Mouse (Mus musculus): Measurements from ENCODE around the gene St13. TPM values are rescaled to one million over a fixed set of nuclear protein-coding genes. Genes with fewer than 3 reads are reported as not detected.

The St13 gene
- polyA plus RNA-seq, 1 experiment from 2014 or later, result 221 TPM

GRCm38 (mm10) chr15:81378845-81379244, 21.0 kb downstream of the St13 start:
- Histone ChIP-seq H3K4me1 (ENCODE audit: control insufficient read depth, insufficient read depth, low read length) (no peaks in the 10 kb centered on the region), H3K9ac (ENCODE audit: low read depth, low read length) (no peak overlapping the region), H3K27me3 (ENCODE audit: control insufficient read depth, insufficient read depth, low read depth, low read length) (no peaks in the 10 kb centered on the region), H3K9me3 (replicated peaks; ENCODE audit: control insufficient read depth, low read length, poor library complexity, severe bottlenecking) (no peaks in the 10 kb centered on the region), H3K4me2 (ENCODE audit: low read length) (no peak overlapping the region), H3K36me3 (ENCODE audit: control insufficient read depth, insufficient read depth, low read length) (peaks cover 31% of the 10 kb centered on the region), H3K4me3 (ENCODE audit: low read depth, low read length) (no peak overlapping the region), H3K27ac (ENCODE audit: low read length) (no peak overlapping the region)
- 88% methylated on average over 2 of the region's 2 CpGs for WGBS
- ATAC-seq, result no peak

DNA sequence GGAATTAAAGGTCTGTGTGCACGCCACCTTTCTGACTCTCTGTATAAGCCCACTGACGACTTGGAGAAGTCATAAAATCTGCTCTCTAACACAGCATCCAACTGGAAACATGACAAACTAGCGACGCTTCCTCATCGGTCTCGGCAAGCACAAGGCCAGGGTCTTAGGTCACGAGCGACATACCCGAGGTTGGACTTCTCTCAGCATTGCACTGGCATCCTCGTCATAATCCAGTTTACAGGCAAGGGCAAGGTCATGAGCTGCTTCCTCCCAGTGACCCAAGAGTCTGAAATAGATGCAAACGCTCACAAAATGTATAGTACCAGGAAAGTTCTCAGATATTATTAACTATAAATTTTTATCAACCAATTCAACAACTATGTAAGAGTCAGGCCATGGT, 25.3 kb downstream of the St13 start:
- Histone ChIP-seq H3K27ac (ENCODE audit: low read length) (no peak overlapping the region), H3K4me3 (ENCODE audit: low read depth, low read length) (no peak overlapping the region), H3K27me3 (ENCODE audit: control insufficient read depth, insufficient read depth, low read depth, low read length) (no peaks in the 10 kb centered on the region), H3K4me2 (ENCODE audit: low read length) (no peak overlapping the region), H3K9me3 (replicated peaks; ENCODE audit: control insufficient read depth, low read length, poor library complexity, severe bottlenecking) (no peaks in the 10 kb centered on the region), H3K36me3 (ENCODE audit: control insufficient read depth, insufficient read depth, low read length) (peaks cover 37% of the 10 kb centered on the region), H3K4me1 (ENCODE audit: control insufficient read depth, insufficient read depth, low read length) (no peaks in the 10 kb centered on the region), H3K9ac (ENCODE audit: low read depth, low read length) (no peak overlapping the region)
- ATAC-seq, result no peak
- 93% methylated on average over 11 of the region's 11 CpGs for WGBS

- Histone ChIP-seq H3K36me3 (ENCODE audit: control insufficient read depth, insufficient read depth, low read length) (peaks cover 41% of the 10 kb centered on the region), H3K27me3 (ENCODE audit: control insufficient read depth, insufficient read depth, low read depth, low read length) (no peaks in the 10 kb centered on the region), H3K27ac (ENCODE audit: low read length) (no peak overlapping the region), H3K9ac (ENCODE audit: low read depth, low read length) (no peak overlapping the region), H3K4me3 (ENCODE audit: low read depth, low read length) (no peak overlapping the region), H3K9me3 (replicated peaks; ENCODE audit: control insufficient read depth, low read length, poor library complexity, severe bottlenecking) (no peaks in the 10 kb centered on the region), H3K4me1 (ENCODE audit: control insufficient read depth, insufficient read depth, low read length) (no peaks in the 10 kb centered on the region), H3K4me2 (ENCODE audit: low read length) (no peak overlapping the region)
- no peak for ATAC-seq
- WGBS, result 22% methylated on average over 1 of the region's 1 CpGs
These were observed 29.5 kb downstream of the St13 start for GRCm38 (mm10) chr15:81370356-81370755.

- ATAC-seq, result no peak
- Histone ChIP-seq H3K27ac (ENCODE audit: low read length) (no peak overlapping the region), H3K4me1 (ENCODE audit: control insufficient read depth, insufficient read depth, low read length) (no peaks in the 10 kb centered on the region), H3K4me3 (ENCODE audit: low read depth, low read length) (no peak overlapping the region), H3K27me3 (ENCODE audit: control insufficient read depth, insufficient read depth, low read depth, low read length) (no peaks in the 10 kb centered on the region), H3K4me2 (ENCODE audit: low read length) (no peak overlapping the region), H3K9ac (ENCODE audit: low read depth, low read length) (no peak overlapping the region), H3K36me3 (ENCODE audit: control insufficient read depth, insufficient read depth, low read length) (peaks cover 38% of the 10 kb centered on the region), H3K9me3 (replicated peaks; ENCODE audit: control insufficient read depth, low read length, poor library complexity, severe bottlenecking) (no peaks in the 10 kb centered on the region)
- 100% methylated on average over 1 of the region's 1 CpGs for WGBS
These were observed 31.3 kb downstream of the St13 start for GRCm38 (mm10) chr15:81368601-81369000.

GRCm38 (mm10) chr15:81366241-81366640, 33.6 kb downstream of the St13 start:
- no peak overlapping the region for H3K4me3 ChIP-seq (ENCODE audit: low read depth, low read length)
- whole genome bisulfite sequencing, result 91% methylated on average over 4 of the region's 4 CpGs
- no peak overlapping the region for H3K27ac ChIP-seq (ENCODE audit: low read length)
- H3K36me3 ChIP-seq (ENCODE audit: control insufficient read depth, insufficient read depth, low read length), result peaks cover 24% of the 10 kb centered on the region
- no peaks in the 10 kb centered on the region for H3K9me3 ChIP-seq (replicated peaks; ENCODE audit: control insufficient read depth, low read length, poor library complexity, severe bottlenecking)
- H3K9ac ChIP-seq (ENCODE audit: low read depth, low read length), result no peak overlapping the region
- H3K27me3 ChIP-seq (ENCODE audit: control insufficient read depth, insufficient read depth, low read depth, low read length), result no peaks in the 10 kb centered on the region
- H3K4me1 ChIP-seq (ENCODE audit: control insufficient read depth, insufficient read depth, low read length), result no peaks in the 10 kb centered on the region
- ATAC-seq, result no peak
- H3K4me2 ChIP-seq (ENCODE audit: low read length), result no peak overlapping the region

DNA sequence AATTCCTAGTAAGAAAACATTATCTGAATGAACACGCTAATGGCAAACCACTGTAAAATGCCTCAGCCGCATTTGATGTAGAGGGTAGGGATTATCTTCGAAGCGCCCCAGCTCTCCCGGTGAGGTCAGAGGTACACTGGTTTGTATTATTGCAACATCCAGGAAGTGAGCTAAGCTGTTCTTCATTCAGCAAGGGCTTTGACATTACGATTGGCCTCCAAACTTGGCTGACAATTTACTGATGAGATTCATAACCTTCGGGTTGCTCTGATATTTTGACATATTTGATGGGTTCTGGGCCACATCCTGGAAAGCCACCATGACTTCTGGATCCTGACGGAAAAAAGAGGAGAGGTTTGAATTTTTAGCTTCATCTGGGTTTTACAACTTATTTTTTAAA, 34.6 kb downstream of the St13 start:
- no peaks in the 10 kb centered on the region for H3K27me3 ChIP-seq (ENCODE audit: control insufficient read depth, insufficient read depth, low read depth, low read length)
- no peaks in the 10 kb centered on the region for H3K9me3 ChIP-seq (replicated peaks; ENCODE audit: control insufficient read depth, low read length, poor library complexity, severe bottlenecking)
- no peak for ATAC-seq
- no peak overlapping the region for H3K4me3 ChIP-seq (ENCODE audit: low read depth, low read length)
- H3K36me3 ChIP-seq (ENCODE audit: control insufficient read depth, insufficient read depth, low read length), result peaks cover 21% of the 10 kb centered on the region
- 89% methylated on average over 8 of the region's 8 CpGs for WGBS
- no peak overlapping the region for H3K27ac ChIP-seq (ENCODE audit: low read length)
- 0 out of 2 replicates have a peak, but pooled peaks cover 2% of the 10 kb centered on the region for H3K4me1 ChIP-seq (ENCODE audit: control insufficient read depth, insufficient read depth, low read length)
- H3K9ac ChIP-seq (ENCODE audit: low read depth, low read length), result no peak overlapping the region
- no peak overlapping the region for H3K4me2 ChIP-seq (ENCODE audit: low read length)

DNA sequence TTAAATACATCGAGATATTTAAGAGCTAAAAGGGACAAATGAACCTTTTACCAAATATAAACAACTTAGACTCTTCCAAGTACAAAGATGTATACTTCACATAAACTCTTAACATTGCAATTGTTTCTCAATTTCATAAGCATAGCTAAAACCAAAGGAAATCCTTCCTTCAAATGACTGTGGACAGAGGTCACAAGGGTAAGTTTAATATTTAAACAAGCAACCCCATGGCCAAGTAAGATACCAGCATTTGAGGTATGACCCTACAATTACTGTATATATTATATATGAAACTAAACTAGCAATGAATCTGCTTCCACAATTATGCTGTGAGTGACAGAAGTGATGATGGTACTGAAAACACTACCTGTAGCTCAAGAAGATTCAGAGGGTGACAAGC, 35.6 kb downstream of the St13 start:
- 88% methylated on average over 1 of the region's 1 CpGs for WGBS
- H3K9me3 ChIP-seq (replicated peaks; ENCODE audit: control insufficient read depth, low read length, poor library complexity, severe bottlenecking), result no peaks in the 10 kb centered on the region
- peaks cover 21% of the 10 kb centered on the region for H3K36me3 ChIP-seq (ENCODE audit: control insufficient read depth, insufficient read depth, low read length)
- H3K4me3 ChIP-seq (ENCODE audit: low read depth, low read length), result no peak overlapping the region
- H3K27me3 ChIP-seq (ENCODE audit: control insufficient read depth, insufficient read depth, low read depth, low read length), result no peaks in the 10 kb centered on the region
- H3K4me1 ChIP-seq (ENCODE audit: control insufficient read depth, insufficient read depth, low read length), result peaks cover 10% of the 10 kb centered on the region
- H3K9ac ChIP-seq (ENCODE audit: low read depth, low read length), result no peak overlapping the region
- H3K4me2 ChIP-seq (ENCODE audit: low read length), result no peak overlapping the region
- no peak for ATAC-seq
- H3K27ac ChIP-seq (ENCODE audit: low read length), result no peak overlapping the region

GRCm38 (mm10) chr15:81362501-81362900, 37.4 kb downstream of the St13 start:
- no peak overlapping the region for H3K4me2 ChIP-seq (ENCODE audit: low read length)
- no peak overlapping the region for H3K9ac ChIP-seq (ENCODE audit: low read depth, low read length)
- peaks cover 12% of the 10 kb centered on the region for H3K4me1 ChIP-seq (ENCODE audit: control insufficient read depth, insufficient read depth, low read length)
- H3K4me3 ChIP-seq (ENCODE audit: low read depth, low read length), result no peak overlapping the region
- ATAC-seq, result no peak
- peaks cover 14% of the 10 kb centered on the region for H3K36me3 ChIP-seq (ENCODE audit: control insufficient read depth, insufficient read depth, low read length)
- WGBS, result 92% methylated on average over 1 of the region's 1 CpGs
- no peak overlapping the region for H3K27ac ChIP-seq (ENCODE audit: low read length)
- H3K9me3 ChIP-seq (replicated peaks; ENCODE audit: control insufficient read depth, low read length, poor library complexity, severe bottlenecking), result no peaks in the 10 kb centered on the region
- H3K27me3 ChIP-seq (ENCODE audit: control insufficient read depth, insufficient read depth, low read depth, low read length), result no peaks in the 10 kb centered on the region

DNA sequence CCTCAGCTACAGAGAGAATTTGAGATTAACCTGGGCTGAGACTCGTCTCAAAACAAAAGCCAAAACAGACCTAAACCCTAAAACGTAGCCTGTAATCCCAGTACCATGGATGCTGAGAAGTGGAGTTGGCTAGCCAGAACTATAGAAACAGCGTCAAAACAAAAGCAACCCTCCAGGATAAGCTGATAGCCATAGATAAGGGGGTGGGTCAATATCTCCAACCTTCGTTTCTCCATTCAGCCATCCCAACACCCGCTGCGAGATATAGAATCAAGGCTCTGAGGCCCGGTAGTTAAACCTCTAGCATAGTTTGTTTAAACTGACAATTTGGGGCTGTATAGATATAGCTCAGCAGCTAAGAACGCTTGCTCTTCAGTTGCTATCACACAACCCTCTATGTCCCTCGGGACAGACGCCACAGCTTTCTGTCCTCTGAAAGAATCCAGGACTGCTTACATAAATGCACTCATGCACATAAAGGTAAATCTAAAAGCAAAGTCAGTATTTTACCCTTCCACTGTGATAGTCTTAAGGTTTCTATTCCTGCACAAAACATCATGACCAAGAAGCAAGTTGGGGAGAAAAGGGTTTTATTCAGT, 38.4 kb downstream of the St13 start:
- Histone ChIP-seq H3K4me2 (ENCODE audit: low read length) (peak overlapping the region; percentile 81), H3K36me3 (ENCODE audit: control insufficient read depth, insufficient read depth, low read length) (peaks cover 9% of the 10 kb centered on the region), H3K4me1 (ENCODE audit: control insufficient read depth, insufficient read depth, low read length) (peaks cover 16% of the 10 kb centered on the region), H3K9ac (ENCODE audit: low read depth, low read length) (no peak overlapping the region), H3K27me3 (ENCODE audit: control insufficient read depth, insufficient read depth, low read depth, low read length) (no peaks in the 10 kb centered on the region), H3K27ac (ENCODE audit: low read length) (peak overlapping the region; percentile 40; the same call in 1 of the 2 replicates), H3K9me3 (replicated peaks; ENCODE audit: control insufficient read depth, low read length, poor library complexity, severe bottlenecking) (no peaks in the 10 kb centered on the region), H3K4me3 (ENCODE audit: low read depth, low read length) (no peak overlapping the region)
- no peak for ATAC-seq
- WGBS, result 52% methylated on average over 10 of the region's 10 CpGs

Measured in midbrain, embryonic 16.5 days (tissue).